Mouse (Mus musculus) liver, postnatal 0 days (tissue): Measurements from ENCODE around the gene Mtss1l.

ENCODE experiments used
- CTCF ChIP-seq: sonication (generic); IDR thresholded peaks from 2 replicates; pipeline ENCODE4 v1.5.1; 2016; ENCODE audit warnings: antibody characterized with exemption, low read depth
- EP300 ChIP-seq: IDR thresholded peaks from 2 replicates; pipeline ENCODE4 v1.6.1; 2016; ENCODE audit warnings: antibody characterized with exemption, low read depth, mild to moderate bottlenecking

DNA sequence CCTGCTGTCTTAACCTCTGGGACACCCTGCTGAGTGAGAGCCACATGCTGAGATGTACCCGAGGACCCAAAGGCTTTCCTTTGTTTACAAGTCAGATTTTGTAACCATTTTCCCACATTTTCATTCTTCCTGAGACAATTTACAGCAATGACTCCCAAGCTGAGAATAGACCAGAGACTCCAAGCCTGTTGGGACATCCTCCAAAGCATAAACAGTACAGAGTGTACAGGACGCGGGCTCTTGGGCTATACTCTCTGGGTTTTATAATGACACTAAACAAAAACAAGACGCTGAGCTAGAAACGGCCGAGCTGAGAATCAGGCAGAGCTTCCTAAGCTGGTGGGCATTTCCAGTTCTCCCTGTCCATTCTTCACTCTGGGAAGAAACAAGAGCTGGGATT is 53.4 kb downstream of the Mtss1l start:
- TF ChIP-seq CTCF = no peak
- TF ChIP-seq EP300 = no peak
